Mouse (Mus musculus): Measurements from ENCODE around the gene Ccdc33. TPM values are rescaled to one million over a fixed set of nuclear protein-coding genes. Genes with fewer than 3 reads are reported as not detected.

Ccdc33 gene
- polyA plus RNA-seq (2015; fragmentation: Illumina TruSeq; extraction: RNeasy Lipid Tissue Mini Kit (QIAGEN cat#74804); ENCODE audit: low read depth, low replicate concordance) = 2.5 TPM

GRCm38 (mm10) chr9:58118671-58119070 is at the start of gene Ccdc33:
TSS of gene Ccdc33 (minus strand) at chr9:58118823.

GRCm38 (mm10) chr9:58063531-58063930 is 55.1 kb downstream of the Ccdc33 start, which contains the start of gene Stra6:
TSS of gene Stra6 (plus strand) at chr9:58063788.

GRCm38 (mm10) chr9:58005753-58006461 is 112.7 kb downstream of the Ccdc33 start, which contains the start of gene Cyp11a1:
TSS of gene Cyp11a1 (plus strand) at chr9:58006411.

Other genes starting within 250 kb of the Ccdc33 start
- 116 TPM for gene Ubl7, start 207.8 kb downstream of the Ccdc33 start, polyA plus RNA-seq (2015; fragmentation: Illumina TruSeq; extraction: RNeasy Lipid Tissue Mini Kit (QIAGEN cat#74804); ENCODE audit: low read depth, low replicate concordance)
- gene Sema7a, start 178.7 kb downstream of the Ccdc33 start, polyA plus RNA-seq (2015; fragmentation: Illumina TruSeq; extraction: RNeasy Lipid Tissue Mini Kit (QIAGEN cat#74804); ENCODE audit: low read depth, low replicate concordance) = 147 TPM
- gene Cyp11a1, start 112.4 kb downstream of the Ccdc33 start, polyA plus RNA-seq (2015; fragmentation: Illumina TruSeq; extraction: RNeasy Lipid Tissue Mini Kit (QIAGEN cat#74804); ENCODE audit: low read depth, low replicate concordance) = 5.6 TPM
- 3.4 TPM for gene Stra6, start 55.0 kb downstream of the Ccdc33 start, polyA plus RNA-seq (2015; fragmentation: Illumina TruSeq; extraction: RNeasy Lipid Tissue Mini Kit (QIAGEN cat#74804); ENCODE audit: low read depth, low replicate concordance)
- 12.1 TPM for gene Islr, start 85.5 kb upstream of the Ccdc33 start, polyA plus RNA-seq (2015; fragmentation: Illumina TruSeq; extraction: RNeasy Lipid Tissue Mini Kit (QIAGEN cat#74804); ENCODE audit: low read depth, low replicate concordance)
- gene Islr2, start 85.5 kb upstream of the Ccdc33 start, polyA plus RNA-seq (2015; fragmentation: Illumina TruSeq; extraction: RNeasy Lipid Tissue Mini Kit (QIAGEN cat#74804); ENCODE audit: low read depth, low replicate concordance) = 34.3 TPM
- 8.1 TPM for gene Pml, start 131.0 kb upstream of the Ccdc33 start, polyA plus RNA-seq (2015; fragmentation: Illumina TruSeq; extraction: RNeasy Lipid Tissue Mini Kit (QIAGEN cat#74804); ENCODE audit: low read depth, low replicate concordance)
- gene Stoml1, start 134.3 kb upstream of the Ccdc33 start, polyA plus RNA-seq (2015; fragmentation: Illumina TruSeq; extraction: RNeasy Lipid Tissue Mini Kit (QIAGEN cat#74804); ENCODE audit: low read depth, low replicate concordance) = 76.6 TPM
- 1.4 TPM for gene Loxl1, start 194.4 kb upstream of the Ccdc33 start, polyA plus RNA-seq (2015; fragmentation: Illumina TruSeq; extraction: RNeasy Lipid Tissue Mini Kit (QIAGEN cat#74804); ENCODE audit: low read depth, low replicate concordance)

Data from brain, adult 10 weeks (tissue).